Mouse (Mus musculus): ENCODE results near the gene Tnks1bp1.

The Tnks1bp1 gene

DNA sequence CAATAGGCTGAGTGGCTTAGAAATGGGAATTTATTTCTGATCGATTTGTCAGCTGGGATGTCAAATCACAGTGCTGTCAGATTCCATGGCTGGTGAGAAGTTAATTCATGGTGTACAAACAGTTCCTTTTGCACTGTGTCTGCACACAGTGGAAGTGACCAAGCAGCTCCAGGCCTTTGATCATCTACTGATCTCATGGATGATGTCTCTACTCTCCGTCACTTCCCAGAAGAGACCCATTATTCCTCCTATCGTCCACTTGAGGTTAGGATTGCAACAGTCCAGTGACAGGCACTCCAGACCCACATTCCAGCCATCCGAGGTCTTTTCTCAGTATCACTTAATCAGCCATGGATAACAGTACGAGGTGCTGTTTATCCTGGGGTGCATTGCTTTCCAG, 25.9 kb downstream of the Tnks1bp1 start:
- DNase-seq (ENCODE audit: extremely low read depth, low read depth): no peak

DNA sequence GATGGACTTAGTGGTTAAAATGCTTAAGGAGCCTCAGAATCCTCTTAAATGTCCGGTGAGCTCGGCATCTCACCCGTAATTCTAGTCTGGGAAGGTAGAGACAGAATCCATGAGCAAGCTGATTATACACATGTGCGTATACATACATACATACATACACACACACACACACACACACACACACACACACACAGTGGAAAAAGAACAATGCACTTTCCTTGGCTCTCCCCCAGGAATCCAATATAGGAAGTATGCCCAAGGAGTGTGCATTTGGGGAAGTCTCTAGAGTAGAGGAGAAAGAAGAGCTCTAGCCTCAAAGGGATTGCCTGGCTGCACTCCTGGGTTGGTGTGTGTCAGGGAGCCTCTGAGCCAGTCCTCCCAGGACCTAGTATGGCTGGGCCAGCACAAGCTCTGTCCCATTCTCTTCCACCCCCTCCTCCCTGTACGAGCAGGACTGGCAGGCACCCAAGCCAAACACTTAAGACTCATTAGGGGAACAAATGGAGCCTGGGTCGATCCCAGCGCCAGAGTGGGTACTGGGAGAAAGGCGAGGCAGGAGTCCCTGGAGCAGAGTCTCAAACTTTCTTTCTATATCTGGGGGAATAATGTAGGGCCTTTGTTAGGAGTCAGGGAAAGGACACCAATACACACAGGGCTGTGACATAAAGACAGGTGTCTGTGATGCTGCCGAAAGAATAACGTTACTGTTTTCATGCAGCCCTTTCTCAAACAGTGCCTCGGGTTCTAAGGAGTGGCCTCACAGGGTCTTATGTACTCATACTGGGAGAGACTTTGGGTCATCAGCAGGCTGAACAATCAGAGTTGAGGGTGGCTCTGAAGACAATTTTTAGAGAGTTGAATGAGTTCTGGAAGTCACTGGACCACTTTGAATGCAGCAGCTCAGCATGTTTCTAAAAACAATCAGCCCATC, 41.2 kb downstream of the Tnks1bp1 start:
- no peak for DNase-seq (ENCODE audit: extremely low read depth, low read depth)

DNA sequence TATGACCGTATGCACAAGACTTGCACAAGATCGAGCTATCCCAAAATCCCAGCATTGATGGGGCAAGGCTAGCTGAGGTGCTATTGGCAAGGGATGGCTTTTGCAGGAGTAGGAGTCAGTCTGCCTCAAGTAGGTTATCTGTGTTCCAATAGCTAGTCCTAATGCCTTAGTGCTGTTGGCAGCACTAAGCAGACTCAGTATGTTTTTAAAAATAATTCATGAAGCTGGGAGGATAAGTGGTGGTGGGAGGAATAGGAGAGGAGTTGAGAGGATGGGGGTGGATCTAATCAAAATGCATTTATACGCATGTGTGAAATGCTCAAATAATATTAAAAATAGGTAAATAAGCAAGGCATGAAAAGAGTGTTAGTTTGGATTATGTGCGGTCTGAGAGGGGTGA, 43.5 kb downstream of the Tnks1bp1 start:
- DNase-seq (ENCODE audit: extremely low read depth, low read depth): no peak

DNA sequence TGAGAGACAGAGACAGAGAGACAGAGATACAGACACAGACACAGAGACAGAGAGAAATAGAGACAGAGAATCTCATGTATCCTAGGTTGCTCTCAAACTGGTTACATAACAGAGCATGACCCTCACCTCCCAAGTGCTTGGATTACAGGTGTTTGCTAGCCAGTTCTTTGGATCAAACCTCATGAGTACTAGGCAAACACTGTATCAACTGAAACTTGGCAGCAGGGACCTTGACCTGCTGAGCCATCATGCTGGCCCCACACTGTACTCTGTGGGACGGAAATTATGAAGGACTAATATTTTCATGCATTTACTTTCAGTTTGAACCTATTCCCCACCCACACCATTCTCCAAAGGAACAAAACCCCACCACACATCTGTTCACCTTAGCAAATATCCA, 45.6 kb downstream of the Tnks1bp1 start:
- DNase-seq (ENCODE audit: extremely low read depth, low read depth): no peak

DNA sequence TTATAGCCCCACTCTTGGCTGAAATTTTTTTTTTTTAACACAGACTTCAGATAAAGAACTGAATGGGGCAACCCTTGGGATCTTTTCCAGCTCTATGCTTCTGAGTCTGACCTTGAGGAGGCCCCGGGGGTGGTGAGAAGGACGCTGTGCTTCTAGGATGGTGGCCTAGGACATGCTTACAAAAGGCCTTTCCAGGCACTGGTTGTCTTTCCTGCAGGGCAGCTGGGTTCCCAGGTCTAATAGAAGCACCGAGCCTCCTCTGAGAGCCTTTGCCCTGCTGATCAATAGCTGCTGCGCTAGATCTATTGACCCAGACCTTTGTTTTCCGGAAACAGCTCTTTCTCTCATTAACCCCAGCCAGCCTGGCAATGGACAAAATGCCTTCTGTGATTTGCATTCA, 48.1 kb downstream of the Tnks1bp1 start:
- DNase-seq (ENCODE audit: extremely low read depth, low read depth): no peak

DNA sequence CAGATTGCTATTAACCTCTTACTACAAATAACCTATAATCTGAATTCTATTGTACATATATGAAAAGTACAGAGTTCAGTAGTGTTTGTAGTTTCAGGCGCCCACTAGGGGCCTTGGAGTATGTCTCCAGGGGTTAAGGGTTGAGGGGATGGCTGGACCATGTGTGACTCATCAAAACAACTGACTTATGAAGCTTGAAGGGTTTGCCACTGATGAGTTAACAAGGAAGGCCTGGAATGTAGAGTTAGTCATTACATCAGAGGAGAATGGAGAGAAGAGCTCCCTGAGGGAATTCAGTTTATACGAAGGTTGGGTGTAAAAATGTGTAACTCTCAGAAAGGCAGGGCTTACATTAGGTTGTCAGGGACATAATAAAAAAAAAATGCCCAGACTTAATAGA, 50.2 kb downstream of the Tnks1bp1 start:
- DNase-seq (ENCODE audit: extremely low read depth, low read depth): no peak

DNA sequence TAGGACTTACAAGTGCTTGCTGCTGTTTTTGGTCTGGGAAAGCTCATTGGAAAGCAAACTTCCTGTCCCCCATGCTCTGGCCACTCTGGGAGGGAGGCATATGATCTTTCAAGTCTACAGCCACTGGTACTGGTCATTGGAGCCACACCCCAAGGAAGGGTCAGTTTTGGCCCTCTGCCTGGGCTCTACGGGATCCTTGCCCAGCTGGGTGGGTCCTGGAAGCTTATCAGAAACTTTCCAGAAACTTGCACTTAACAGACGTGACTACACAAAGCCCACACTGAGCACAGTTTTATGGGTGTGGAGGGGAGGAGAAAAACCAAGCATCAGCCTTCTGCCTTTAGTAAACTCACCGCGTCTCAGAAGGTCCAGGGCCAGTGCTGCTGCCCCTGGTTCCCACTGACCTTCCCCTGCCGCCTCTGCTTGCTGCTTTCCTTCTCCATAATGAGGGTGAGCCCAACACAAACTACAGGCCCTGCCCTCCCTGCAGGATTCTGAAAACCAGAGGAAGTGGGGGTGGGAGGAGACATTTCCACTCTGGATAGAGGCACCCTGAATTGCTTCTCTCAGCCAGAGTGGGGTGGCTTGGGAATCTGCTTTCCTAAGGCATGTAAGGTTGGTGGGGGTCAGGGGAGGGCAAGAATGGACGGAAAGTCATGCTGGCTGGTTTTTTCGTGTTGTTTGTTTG, 51.1 kb downstream of the Tnks1bp1 start:
- DNase-seq (ENCODE audit: extremely low read depth, low read depth): no peak

DNA sequence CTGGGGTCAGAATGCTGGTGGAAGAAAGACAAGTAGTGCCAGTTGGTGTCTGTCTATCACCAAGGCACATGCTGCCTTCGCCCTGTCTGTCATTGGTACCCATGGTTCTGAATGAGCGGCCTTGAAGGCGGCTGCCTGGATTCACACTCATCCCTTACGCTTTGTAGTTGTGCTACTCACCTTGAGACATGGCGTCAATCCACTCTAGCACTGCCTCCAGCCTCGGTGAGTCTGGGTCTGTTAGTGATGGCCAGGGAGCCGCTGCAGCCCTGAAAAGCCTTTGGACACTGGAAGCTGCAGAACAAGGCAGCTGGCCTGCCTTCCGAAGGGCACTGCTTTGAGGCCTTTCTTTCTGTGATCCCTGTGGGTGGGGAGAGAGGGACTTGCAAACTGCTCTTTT, 55.4 kb downstream of the Tnks1bp1 start:
- no peak for DNase-seq (ENCODE audit: extremely low read depth, low read depth)

DNA sequence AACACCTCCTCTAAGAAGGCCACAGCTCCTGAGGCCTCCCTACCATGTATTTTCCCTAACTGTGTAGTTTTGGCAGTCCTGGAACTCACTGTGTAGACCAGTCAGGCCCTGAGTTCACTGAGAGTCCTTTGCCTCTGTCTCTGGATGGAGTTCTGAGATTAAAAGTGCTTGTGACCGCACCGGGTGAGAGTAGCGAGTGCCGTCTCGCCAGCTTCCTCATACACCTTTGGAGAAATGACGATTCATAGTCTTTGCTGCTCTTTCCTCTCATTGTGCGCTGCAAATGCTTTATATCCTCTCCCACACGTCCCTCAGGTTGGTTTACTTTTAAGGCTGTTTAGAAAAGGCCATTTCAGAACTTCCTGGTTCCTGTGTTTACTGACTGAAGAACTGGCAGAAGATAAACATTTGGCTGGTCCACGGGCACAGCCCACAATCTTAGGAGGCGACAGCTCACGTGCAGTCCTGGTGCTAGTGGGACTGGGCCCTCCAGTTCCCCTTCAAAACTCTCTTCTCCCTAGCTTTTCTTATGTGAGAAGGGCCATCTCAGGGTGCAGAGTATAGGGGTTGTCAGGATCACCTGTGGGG, 57.7 kb downstream of the Tnks1bp1 start:
- DNase-seq (ENCODE audit: extremely low read depth, low read depth): no peak

DNA sequence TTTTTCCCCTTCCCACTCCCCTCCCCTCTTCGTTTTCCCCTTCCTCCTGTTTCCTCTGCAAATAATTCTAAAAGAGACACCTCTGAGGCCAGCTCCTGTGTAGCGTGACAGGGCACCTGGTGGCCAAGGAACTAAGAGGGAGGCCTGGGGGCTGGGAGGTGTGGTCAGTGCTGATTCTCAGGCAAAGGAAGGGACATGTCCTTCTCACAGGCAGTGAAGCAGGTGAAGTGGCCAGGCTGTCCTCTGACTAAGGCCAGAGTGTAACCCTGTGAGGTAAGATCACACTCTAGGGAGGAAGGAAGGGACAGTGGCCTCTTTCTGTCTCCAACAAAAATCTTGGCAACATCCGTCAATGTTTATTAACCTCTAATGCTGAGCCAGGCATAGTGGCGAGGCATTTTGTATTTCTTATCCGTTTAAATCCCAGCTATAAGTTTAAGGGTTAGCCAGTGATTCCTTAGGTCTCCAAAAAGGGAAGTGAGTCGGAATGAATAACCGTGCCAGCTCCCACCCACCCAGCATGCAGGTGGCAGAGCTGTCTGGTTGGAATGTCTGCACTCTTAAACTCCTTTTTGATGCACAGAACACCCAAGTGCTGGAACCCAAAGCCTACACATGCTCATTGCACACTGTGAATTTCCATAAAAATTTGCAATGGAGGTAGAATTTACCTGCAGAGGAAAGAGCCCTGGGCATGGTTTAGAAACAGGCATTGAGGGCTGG, 58.4 kb downstream of the Tnks1bp1 start:
- no peak for DNase-seq (ENCODE audit: extremely low read depth, low read depth)

DNA sequence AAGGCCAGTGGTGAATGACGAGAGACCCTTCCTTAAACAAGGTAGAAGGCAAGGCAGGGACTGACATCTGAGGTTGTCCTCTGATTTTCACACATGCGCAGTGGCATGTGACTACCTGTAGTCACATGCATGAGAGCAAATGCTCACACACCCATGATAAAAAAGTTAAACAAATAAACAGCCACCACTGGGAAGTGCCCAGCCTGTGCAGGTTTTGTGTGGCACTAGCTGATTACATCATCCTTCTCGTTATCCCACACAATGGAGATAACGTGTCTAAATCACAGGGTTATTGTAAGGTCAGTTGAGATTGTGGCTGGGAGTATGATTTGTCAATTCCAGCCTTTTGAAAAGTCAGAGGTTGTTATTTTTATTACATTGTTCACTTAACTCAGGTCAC, 59.1 kb downstream of the Tnks1bp1 start:
- no peak for DNase-seq (ENCODE audit: extremely low read depth, low read depth)

DNA sequence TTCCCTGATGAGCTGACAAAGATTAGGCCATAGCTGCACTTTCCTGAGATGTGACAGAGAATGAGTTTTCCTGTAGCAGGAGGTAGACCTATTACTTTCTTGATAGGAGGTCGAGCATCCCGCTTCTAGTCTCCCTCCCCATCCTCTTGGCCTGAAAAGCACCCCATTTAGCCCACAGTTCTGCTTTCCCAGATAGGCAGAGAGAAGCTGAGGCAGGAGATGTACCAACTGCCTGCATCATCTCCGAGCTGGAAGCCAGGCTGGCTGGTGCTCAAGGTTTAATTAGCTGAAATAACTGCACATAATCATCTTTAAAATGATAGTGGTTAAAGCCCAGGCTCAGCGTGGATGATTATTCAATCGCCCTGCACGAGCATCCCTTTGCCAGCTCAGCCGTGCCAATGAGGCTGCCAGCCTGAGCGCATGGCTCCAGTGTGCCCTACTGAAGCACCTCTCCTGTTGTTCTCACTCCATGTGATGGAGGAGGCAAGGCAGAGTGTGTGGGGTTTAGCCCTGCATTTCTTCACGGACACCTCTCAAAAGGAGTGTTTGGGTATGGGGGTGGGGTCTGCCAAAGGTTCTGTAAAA, 62.6 kb downstream of the Tnks1bp1 start:
- DNase-seq (ENCODE audit: extremely low read depth, low read depth): no peak

All from MEL-GATA-1-ER (cell line).